Mouse (Mus musculus): ENCODE results near the gene Hdgfl2. TPM values are rescaled to one million over a fixed set of nuclear protein-coding genes. Genes with fewer than 3 reads are reported as not detected.
"Not testable (repeated sequence)": the region's sequence is repeated elsewhere in the genome, so short reads cannot be mapped to it uniquely, and the experiment has no call there.

Gene Hdgfl2
- polyA plus RNA-seq, 1 experiment from 2014 or later = 145 TPM

DNA sequence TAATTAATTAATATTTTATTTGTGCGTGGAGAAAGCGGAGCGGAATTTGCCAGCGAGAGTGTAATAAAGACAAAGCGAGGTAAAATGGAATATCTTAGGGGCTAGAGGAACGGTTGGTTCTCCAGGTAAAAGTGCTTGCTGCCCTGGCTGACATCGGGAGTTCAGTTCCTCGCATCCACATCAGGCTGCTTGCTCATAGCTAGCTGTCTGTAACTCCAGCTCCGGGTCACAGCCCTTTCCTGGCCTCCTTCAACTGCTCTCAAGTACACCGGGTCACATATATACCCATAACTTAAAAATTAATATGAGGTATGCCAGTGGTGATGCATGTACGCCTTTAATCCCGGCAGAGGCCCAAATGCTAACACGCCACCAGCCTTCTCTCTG lies 42.5 kb upstream of the Hdgfl2 start:
- Histone ChIP-seq H3K27ac (replicated peaks) (no peak overlapping the region; the same call in 1 of the 2 replicates), H3K4me2 (peak overlapping the region; percentile 62), H3K9me3 (no peaks in the 10 kb centered on the region), H3K27me3 (no peaks in the 10 kb centered on the region), H3K9ac (peak overlapping the region; percentile 3; the same call in 1 of the 2 replicates), H3K36me3 (peaks cover 6% of the 10 kb centered on the region; the same call in 1 of the 2 replicates), H3K4me3 (peak overlapping the region; percentile 99), H3K4me1 (replicated peaks) (peaks cover 48% of the 10 kb centered on the region)
- WGBS = 36% methylated on average over 13 of the region's 13 CpGs
- ATAC-seq (ENCODE audit: low FRiP score, low read depth) = peak; percentile 19

GRCm38 (mm10) chr17:56038583-56039261 lies 40.7 kb upstream of the Hdgfl2 start:
- Histone ChIP-seq H3K9me3 (no peaks in the 10 kb centered on the region), H3K9ac (no peak overlapping the region), H3K4me2 (no peak overlapping the region), H3K36me3 (peaks cover 3% of the 10 kb centered on the region; the same call in 1 of the 2 replicates), H3K27me3 (no peaks in the 10 kb centered on the region), H3K4me1 (replicated peaks) (peaks cover 34% of the 10 kb centered on the region), H3K4me3 (no peak overlapping the region), H3K27ac (replicated peaks) (no peak overlapping the region)
- ATAC-seq (ENCODE audit: low FRiP score, low read depth) = no peak
- WGBS = 88% methylated on average over 8 of the region's 8 CpGs

DNA sequence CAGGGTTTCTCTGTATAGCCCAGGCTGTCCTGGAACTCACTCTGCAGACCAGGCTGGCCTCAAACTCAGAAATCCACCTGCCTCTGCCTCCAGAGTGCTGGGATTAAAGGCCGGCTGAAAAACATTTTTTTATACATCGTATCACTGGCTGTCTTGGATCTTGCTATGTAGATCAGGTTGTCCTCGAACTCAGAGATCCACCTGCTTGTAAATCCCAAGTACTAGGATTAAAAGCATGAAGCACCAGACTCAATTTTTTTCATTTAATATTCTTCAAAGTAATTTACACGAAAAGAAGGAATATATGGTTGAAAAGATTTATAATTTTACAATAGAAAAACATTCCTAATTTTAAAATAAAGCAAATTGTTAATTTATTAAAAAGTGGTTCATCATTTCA lies 40.1 kb upstream of the Hdgfl2 start:
- 86% methylated on average over 4 of the region's 4 CpGs for WGBS
- no peaks in the 10 kb centered on the region for H3K27me3 ChIP-seq
- H3K27ac ChIP-seq (replicated peaks) = peak overlapping the region; percentile 79; the same call in 1 of the 2 replicates
- H3K4me1 ChIP-seq (replicated peaks) = peaks cover 29% of the 10 kb centered on the region
- H3K36me3 ChIP-seq = no peaks in the 10 kb centered on the region
- peak overlapping the region; percentile 92 for H3K4me2 ChIP-seq
- H3K4me3 ChIP-seq = peak overlapping the region; percentile 77; the same call in 1 of the 2 replicates
- ATAC-seq (ENCODE audit: low FRiP score, low read depth) = no peak
- no peak overlapping the region for H3K9ac ChIP-seq
- no peaks in the 10 kb centered on the region for H3K9me3 ChIP-seq

DNA sequence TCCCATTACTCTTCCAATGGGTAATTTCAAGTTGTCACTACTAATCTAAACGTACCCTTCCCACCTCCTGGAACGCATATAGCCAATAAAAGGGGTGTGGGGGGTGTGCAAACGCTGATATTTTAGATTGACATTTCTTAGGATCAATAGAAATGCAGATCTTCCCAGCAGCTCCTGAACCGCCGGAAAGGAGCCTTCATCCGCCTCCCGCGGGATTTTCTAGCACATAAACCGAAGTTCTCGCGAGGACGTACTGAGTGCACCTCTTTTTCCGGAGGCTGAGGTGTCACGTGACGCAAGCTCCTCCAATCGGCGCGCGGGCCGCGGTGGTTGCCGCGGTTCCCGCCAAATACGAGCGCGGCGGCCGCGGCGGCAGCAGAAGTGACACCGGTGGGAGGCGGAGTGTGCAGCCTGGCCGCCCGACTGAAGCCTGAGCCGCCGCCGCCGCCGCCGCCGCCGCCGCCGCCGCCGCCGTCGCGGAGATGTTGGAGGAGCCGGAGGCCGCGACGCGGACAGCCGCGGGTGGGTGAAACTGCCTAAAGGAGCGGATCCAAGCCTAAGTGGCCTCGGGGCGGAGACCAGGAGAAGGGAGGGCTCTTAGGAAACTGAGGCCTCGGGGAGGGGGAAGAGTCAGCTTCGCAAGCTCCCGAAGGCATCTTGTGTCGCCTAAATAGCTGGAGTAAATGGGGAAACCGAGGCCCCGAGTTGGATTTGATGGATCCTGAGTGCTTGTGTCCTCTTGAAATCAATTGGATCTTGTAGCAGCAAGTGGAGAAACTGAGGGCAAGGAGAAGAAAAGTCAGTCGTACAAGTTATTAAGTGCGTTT lies 39.2 kb upstream of the Hdgfl2 start, which contains the start of gene Chaf1a:
TSS of gene Chaf1a (plus strand) at position 410 of the 827 bp plus-strand sequence.
- no peaks in the 10 kb centered on the region for H3K9me3 ChIP-seq
- H3K36me3 ChIP-seq = no peaks in the 10 kb centered on the region
- no peaks in the 10 kb centered on the region for H3K27me3 ChIP-seq
- H3K9ac ChIP-seq = peak within 1 kb of the TSS; percentile 61
- peak within 1 kb of the TSS; percentile 77 for H3K4me3 ChIP-seq
- ATAC-seq (ENCODE audit: low FRiP score, low read depth) = peak; percentile 88
- peak within 1 kb of the TSS; percentile 79 for H3K27ac ChIP-seq (replicated peaks)
- H3K4me1 ChIP-seq (replicated peaks) = peaks cover 20% of the 10 kb centered on the region
- 0% methylated on average over 67 of the region's 68 CpGs for WGBS
- H3K4me2 ChIP-seq = peak within 1 kb of the TSS; percentile 92

DNA sequence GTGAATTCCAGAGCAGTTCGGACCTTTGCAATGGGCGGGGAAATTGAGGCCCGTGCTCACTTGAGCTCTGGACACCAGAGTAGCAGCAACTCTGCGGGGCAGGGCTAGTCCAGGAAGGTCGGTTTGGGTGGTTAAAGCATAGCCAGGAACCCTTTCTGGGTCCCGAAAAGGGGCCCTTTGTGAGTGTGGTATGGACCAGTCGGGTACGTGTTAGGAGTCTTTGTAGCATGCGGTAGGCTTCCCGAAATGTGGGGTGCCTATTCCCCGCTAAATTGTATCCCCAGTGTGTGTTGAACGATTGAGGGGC lies 38.6 kb upstream of the Hdgfl2 start:
- WGBS = 2% methylated on average over 12 of the region's 12 CpGs
- Histone ChIP-seq H3K9ac (peak overlapping the region; percentile 61), H3K36me3 (no peaks in the 10 kb centered on the region), H3K4me2 (peak overlapping the region; percentile 92), H3K4me3 (peak overlapping the region; percentile 77), H3K9me3 (no peaks in the 10 kb centered on the region), H3K27me3 (no peaks in the 10 kb centered on the region), H3K27ac (replicated peaks) (no peak overlapping the region), H3K4me1 (replicated peaks) (peaks cover 14% of the 10 kb centered on the region)
- ATAC-seq (ENCODE audit: low FRiP score, low read depth) = no peak

DNA sequence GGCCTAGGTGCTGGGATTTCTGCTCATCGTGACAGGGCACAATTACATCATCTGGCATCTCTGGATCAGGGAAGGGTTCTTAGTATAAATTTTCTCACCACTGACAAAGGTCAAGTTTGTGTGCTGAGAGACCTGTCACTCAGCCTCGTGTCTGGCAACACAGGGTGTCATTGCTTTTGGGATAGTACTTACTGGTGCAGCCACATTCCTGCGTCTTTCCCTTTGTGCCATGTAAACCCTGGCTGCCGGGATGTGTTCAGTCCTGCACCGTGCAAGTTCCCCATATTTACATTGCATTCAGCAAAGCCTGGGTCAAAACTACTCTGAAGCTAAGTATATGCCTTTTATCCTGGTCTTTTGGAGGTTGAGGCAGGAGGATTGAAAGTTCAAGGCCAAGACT lies 28.1 kb upstream of the Hdgfl2 start:
- Histone ChIP-seq H3K27ac (replicated peaks) (no peak overlapping the region), H3K4me1 (replicated peaks) (no peaks in the 10 kb centered on the region), H3K4me2 (no peak overlapping the region), H3K9ac (no peak overlapping the region), H3K36me3 (peaks cover 5% of the 10 kb centered on the region; the same call in 1 of the 2 replicates), H3K4me3 (no peak overlapping the region), H3K27me3 (no peaks in the 10 kb centered on the region), H3K9me3 (no peaks in the 10 kb centered on the region)
- ATAC-seq (ENCODE audit: low FRiP score, low read depth) = no peak
- 96% methylated on average over 5 of the region's 5 CpGs for WGBS

DNA sequence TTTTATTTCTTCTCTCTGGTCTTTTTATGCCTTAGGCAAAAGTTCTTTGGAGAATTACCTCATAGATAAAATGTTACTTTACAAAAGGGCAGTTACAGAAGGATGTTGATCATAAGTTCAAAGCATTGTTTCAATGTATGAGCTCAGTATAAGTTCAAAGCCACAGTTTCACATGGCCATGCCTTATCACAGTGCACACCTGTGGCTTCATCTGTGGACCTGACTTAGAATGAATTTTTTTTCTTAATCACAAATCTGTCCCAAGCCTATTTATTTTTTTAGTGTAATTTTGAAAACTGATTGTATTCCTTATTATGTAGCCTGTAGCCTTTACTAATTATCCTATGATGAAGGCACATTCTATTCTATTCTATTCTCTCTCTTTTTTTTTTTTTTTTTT lies 24.5 kb upstream of the Hdgfl2 start:
- Histone ChIP-seq H3K4me3 (no peak overlapping the region), H3K4me1 (replicated peaks) (no peaks in the 10 kb centered on the region), H3K27me3 (no peaks in the 10 kb centered on the region), H3K27ac (replicated peaks) (no peak overlapping the region), H3K4me2 (no peak overlapping the region), H3K9me3 (no peaks in the 10 kb centered on the region), H3K36me3 (no peaks in the 10 kb centered on the region), H3K9ac (no peak overlapping the region)
- ATAC-seq (ENCODE audit: low FRiP score, low read depth) = no peak

GRCm38 (mm10) chr17:56055945-56056678 lies 23.3 kb upstream of the Hdgfl2 start:
- no peak overlapping the region for H3K4me2 ChIP-seq
- H3K9me3 ChIP-seq = no peaks in the 10 kb centered on the region
- no peak overlapping the region; the same call in 1 of the 2 replicates for H3K27ac ChIP-seq (replicated peaks)
- H3K9ac ChIP-seq = no peak overlapping the region
- H3K4me3 ChIP-seq = no peak overlapping the region
- H3K4me1 ChIP-seq (replicated peaks) = no peaks in the 10 kb centered on the region
- no peaks in the 10 kb centered on the region for H3K27me3 ChIP-seq
- 63% methylated on average over 4 of the region's 4 CpGs for WGBS
- H3K36me3 ChIP-seq = 0 out of 2 replicates have a peak, but pooled peaks cover 4% of the 10 kb centered on the region
- ATAC-seq (ENCODE audit: low FRiP score, low read depth) = no peak

DNA sequence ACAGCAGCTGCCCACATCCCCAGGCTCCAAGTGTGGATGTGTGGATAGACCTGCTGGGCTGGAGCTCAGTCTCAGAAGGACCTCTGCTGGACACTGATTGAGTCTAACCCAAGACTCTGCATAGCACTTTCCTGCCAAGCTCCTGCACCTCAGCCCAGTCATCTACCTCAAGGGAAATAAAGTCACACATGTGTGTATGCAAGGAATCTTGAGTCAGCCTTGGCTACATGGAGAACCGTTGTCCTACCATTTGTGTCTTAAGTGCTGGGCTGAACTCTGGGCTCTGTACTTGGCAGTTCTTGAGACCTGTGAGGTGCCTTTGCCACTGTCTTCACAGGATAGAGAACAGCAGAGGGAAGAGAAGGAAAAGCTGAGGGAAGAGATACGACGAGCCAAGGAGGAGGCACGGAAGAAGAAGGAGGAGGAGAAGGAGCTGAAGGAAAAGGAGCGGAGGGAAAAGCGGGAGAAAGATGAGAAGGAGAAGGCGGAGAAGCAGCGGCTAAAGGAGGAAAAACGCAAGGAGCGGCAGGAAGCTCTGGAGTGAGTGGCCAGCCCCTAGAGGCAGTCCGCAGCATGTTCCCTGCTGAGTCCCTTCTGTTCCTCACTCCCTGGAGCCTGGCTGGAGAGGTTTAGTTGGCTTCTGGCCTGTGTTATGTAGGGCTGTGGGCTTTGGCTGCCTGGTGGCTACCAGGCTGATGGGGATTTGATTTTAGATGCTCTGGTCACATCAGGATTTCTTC lies 21.9 kb upstream of the Hdgfl2 start:
- Histone ChIP-seq H3K4me1 (replicated peaks) (no peaks in the 10 kb centered on the region), H3K9me3 (no peaks in the 10 kb centered on the region), H3K36me3 (0 out of 2 replicates have a peak, but pooled peaks cover 5% of the 10 kb centered on the region), H3K4me2 (no peak overlapping the region), H3K27ac (replicated peaks) (no peak overlapping the region), H3K4me3 (no peak overlapping the region), H3K9ac (no peak overlapping the region), H3K27me3 (no peaks in the 10 kb centered on the region)
- WGBS = 83% methylated on average over 11 of the region's 11 CpGs
- no peak for ATAC-seq (ENCODE audit: low FRiP score, low read depth)

DNA sequence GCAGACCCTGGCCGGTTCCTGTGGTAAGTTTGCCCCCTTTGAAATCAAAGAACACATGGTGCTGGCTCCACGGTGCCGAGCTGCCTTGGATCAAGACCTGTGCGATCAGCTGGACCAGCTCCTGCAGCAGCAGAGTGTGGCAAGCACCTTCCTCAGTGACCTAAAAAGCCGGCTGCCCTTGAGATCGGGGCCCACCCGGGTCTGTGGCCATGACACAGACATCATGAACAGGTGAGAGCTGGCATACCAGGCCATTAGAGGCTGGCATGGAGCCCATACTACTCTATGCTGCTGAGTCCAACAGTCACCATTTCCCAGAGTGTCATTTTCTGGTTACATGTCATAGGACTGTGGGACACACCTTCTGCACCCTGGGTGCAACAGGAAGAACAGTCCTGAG lies 17.4 kb upstream of the Hdgfl2 start:
- whole genome bisulfite sequencing = 97% methylated on average over 7 of the region's 7 CpGs

GRCm38 (mm10) chr17:56065715-56066114 lies 13.7 kb upstream of the Hdgfl2 start:
- H3K9ac ChIP-seq; H3K9me3 ChIP-seq; H3K27me3 ChIP-seq; H3K27ac ChIP-seq (replicated peaks); H3K4me1 ChIP-seq (replicated peaks); H3K4me2 ChIP-seq; H3K4me3 ChIP-seq; ATAC-seq (ENCODE audit: low FRiP score, low read depth): not testable (repeated sequence)
- WGBS = 81% methylated on average over 6 of the region's 6 CpGs
- H3K36me3 ChIP-seq = peaks cover 52% of the 10 kb centered on the region

More for the DNA sequence above, 17.4 kb upstream of the Hdgfl2 start:
- H3K27me3 ChIP-seq = no peaks in the 10 kb centered on the region
- peaks cover 19% of the 10 kb centered on the region for H3K36me3 ChIP-seq
- no peak overlapping the region for H3K4me3 ChIP-seq
- no peak for ATAC-seq (ENCODE audit: low FRiP score, low read depth)
- no peaks in the 10 kb centered on the region for H3K4me1 ChIP-seq (replicated peaks)
- no peak overlapping the region for H3K27ac ChIP-seq (replicated peaks)
- H3K4me2 ChIP-seq = no peak overlapping the region
- no peaks in the 10 kb centered on the region for H3K9me3 ChIP-seq
- no peak overlapping the region for H3K9ac ChIP-seq

Data from hindbrain, embryonic 15.5 days (tissue).